In the genomic region with DNA sequence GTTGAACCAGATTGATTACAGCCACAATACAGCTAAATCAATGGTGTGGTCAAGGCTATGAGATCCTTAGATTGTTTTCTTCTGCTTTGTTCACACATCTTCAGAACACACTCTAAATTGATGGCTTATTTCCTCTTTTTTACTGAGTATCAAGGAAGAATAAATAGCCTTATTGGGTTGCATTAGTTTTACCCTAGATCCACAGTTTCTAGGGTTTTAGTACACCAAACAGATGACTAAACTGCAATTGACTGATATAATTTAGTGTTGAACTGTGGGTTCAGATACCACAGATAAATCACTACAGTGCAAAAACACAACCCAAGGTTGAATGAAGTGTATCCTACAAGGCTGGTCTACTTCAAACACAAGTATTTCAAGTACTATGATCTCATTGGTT, we compare ENCODE assay signal across 16 mouse cellular contexts.
"Had no signal": no experiment of that assay in that cellular context is flagged by ENCODE, and none has a peak within 500 bp of the region (broad histone marks: within the 10 kb centered on the region; RNA-seq: fewer than 3 reads in every experiment).

No protein-coding gene starts in this region.

- H3K27ac ChIP-seq: lung, embryonic 15.5 days; macrophage; midbrain, embryonic 13.5 days; neural tube, embryonic 12.5 days had no signal

- H3K9ac ChIP-seq: liver, postnatal 0 days; lung, embryonic 15.5 days; midbrain, embryonic 13.5 days; neural tube, embryonic 12.5 days had no signal

- DNase-seq: liver, postnatal 0 days; lung, adult 2 months; lung, postnatal 14 days; lung, postnatal 36 days; right cerebral cortex, postnatal 14 days; thymus, adult 18-20 months; thymus, postnatal 14 days; thymus, postnatal 36 days had no signal

- H3K4me2 ChIP-seq: lung, embryonic 15.5 days; midbrain, embryonic 11.5 days; midbrain, embryonic 13.5 days; neural tube, embryonic 12.5 days had no signal

- ATAC-seq: liver, postnatal 0 days; lung, postnatal 0 days; midbrain, embryonic 13.5 days; midbrain, embryonic 16.5 days had no signal

- H3K4me3 ChIP-seq: lung, embryonic 15.5 days; midbrain, embryonic 13.5 days; neural tube, embryonic 12.5 days had no signal

- H3K9me3 ChIP-seq: lung, embryonic 15.5 days; megakaryocyte, embryonic 14.5 days; midbrain, embryonic 13.5 days; neural tube, embryonic 12.5 days had no signal

- H3K27me3 ChIP-seq: lung, embryonic 15.5 days; megakaryocyte, embryonic 14.5 days; midbrain, embryonic 13.5 days; neural tube, embryonic 12.5 days had no signal
